Mouse (Mus musculus) adrenal gland, postnatal 10 days (tissue): Measurements from ENCODE around the gene Bag6. TPM values are rescaled to one million over a fixed set of nuclear protein-coding genes. Genes with fewer than 3 reads are reported as not detected.

Experiments
- DNase-seq: peaks from one replicate; pipeline ENCODE4 v3.0.0; 2021; ENCODE audit warnings: mixed read lengths
- total RNA-seq, 2 experiments: library from RNA; stranded (reverse); gene quantifications; 2 replicates each; pipeline ENCODE4 v1.2.3; 2021

Bag6 gene
- total RNA-seq, 2 experiments from 2014 or later: 300 to 349 TPM

GRCm38 (mm10) chr17:35167794-35168193 is 32.8 kb downstream of the Bag6 start:
- no peak for DNase-seq

GRCm38 (mm10) chr17:35168541-35169207 is 33.7 kb downstream of the Bag6 start:
- no peak for DNase-seq

- no peak for DNase-seq
Observed at GRCm38 (mm10) chr17:35172445-35173234, 37.7 kb downstream of the Bag6 start.

GRCm38 (mm10) chr17:35173329-35173728 is 38.4 kb downstream of the Bag6 start:
- no peak for DNase-seq

GRCm38 (mm10) chr17:35174201-35174977 is 39.4 kb downstream of the Bag6 start:
- no peak for DNase-seq

GRCm38 (mm10) chr17:35175382-35175781 is 40.4 kb downstream of the Bag6 start:
- DNase-seq: no peak

- DNase-seq: no peak
Observed at GRCm38 (mm10) chr17:35175968-35176367, 41.0 kb downstream of the Bag6 start, which contains the start of gene Aif1. Aif1 (minus strand) TSS chr17:35176068.

- DNase-seq: peak; percentile 89
Observed at GRCm38 (mm10) chr17:35178528-35178927, 43.5 kb downstream of the Bag6 start.

GRCm38 (mm10) chr17:35180093-35180492 is 45.1 kb downstream of the Bag6 start:
- no peak for DNase-seq

GRCm38 (mm10) chr17:35185639-35186611 is 50.9 kb downstream of the Bag6 start:
- peak; percentile 84 for DNase-seq

- DNase-seq: no peak
Observed at GRCm38 (mm10) chr17:35186681-35187080, 51.7 kb downstream of the Bag6 start.

GRCm38 (mm10) chr17:35187345-35187744 is 52.4 kb downstream of the Bag6 start:
- no peak for DNase-seq

- no peak for DNase-seq
Observed at GRCm38 (mm10) chr17:35187959-35188610, 53.1 kb downstream of the Bag6 start, which contains the start of gene Lst1. Lst1 (minus strand) TSS chr17:35188439.

GRCm38 (mm10) chr17:35189186-35189585 is 54.2 kb downstream of the Bag6 start:
- DNase-seq: no peak

- DNase-seq: no peak
Observed at GRCm38 (mm10) chr17:35190096-35190495, 55.1 kb downstream of the Bag6 start.

- DNase-seq: no peak
Observed at GRCm38 (mm10) chr17:35191723-35192122, 56.7 kb downstream of the Bag6 start.

GRCm38 (mm10) chr17:35192924-35193323 is 57.9 kb downstream of the Bag6 start:
- DNase-seq: peak; percentile 43

GRCm38 (mm10) chr17:35193881-35194843 is 59.2 kb downstream of the Bag6 start, which contains the start of gene Ltb:
Ltb (plus strand) TSS chr17:35194439.
- peak; percentile 60 for DNase-seq

GRCm38 (mm10) chr17:35194844-35195630 is 60.1 kb downstream of the Bag6 start:
- no peak for DNase-seq
